Mouse (Mus musculus): ENCODE measurements around the gene Enpp6.
A peak's percentile ranks its signal among the peaks of the same experiment; 100 is the strongest.

Gene Enpp6

DNA sequence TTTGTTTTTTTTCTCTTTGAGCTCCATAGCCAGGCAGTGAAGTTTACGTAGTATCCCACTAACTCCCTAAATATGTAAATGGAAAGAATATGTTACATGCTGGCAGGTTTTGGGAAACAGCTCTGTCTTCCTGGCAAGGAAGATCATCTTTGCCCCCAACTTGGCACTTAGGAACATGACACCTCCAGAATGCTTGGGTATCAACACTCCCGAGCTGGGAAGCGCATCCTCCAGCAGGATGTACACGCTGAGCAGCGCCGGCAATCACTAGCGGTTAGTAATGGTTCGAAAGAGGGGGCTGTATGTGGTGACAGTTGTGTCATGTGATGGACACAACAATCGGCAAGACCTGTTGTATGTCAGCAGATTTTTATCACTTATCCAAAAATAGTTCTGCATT, 80.4 kb downstream of the Enpp6 start:
- no peak for DNase-seq

DNA sequence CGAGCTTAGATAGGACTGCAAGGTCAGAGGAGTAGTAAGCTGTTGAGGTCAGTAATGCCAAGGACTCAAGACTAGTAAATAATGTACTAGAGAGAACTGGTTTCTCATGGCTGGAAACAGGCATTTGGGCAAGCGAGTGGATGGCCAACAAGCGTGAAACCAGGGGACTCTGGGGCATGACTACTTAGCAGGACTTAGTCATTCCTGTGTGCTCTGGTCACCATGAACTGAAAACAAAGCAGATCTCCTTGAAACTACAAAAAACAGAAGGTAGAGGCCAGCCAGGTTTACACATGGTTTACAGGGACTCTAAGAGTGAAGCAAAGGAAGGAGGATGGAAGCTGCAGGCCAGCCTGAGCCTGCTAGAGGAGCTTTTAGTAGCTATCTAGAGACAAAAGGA, 82.9 kb downstream of the Enpp6 start:
- DNase-seq, result no peak

DNA sequence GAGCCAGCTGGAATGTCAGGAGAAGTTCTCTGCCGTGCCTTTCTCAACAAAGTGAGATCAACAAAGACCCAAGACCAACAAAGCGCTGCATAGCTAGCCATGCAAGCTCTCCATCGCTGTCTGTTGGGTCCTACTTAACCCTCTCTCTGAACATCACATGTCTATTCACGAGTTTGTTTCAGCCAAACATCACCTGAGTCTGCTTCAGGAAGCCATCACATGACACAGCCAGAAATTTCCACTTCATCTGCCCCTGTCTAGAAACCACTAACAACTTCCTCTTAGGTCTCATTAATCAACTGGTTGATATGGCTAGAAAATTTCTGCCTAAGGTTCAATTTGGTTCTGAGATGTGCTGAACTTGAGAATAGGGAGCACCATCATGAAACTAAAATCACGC, 85.3 kb downstream of the Enpp6 start:
- no peak for DNase-seq

DNA sequence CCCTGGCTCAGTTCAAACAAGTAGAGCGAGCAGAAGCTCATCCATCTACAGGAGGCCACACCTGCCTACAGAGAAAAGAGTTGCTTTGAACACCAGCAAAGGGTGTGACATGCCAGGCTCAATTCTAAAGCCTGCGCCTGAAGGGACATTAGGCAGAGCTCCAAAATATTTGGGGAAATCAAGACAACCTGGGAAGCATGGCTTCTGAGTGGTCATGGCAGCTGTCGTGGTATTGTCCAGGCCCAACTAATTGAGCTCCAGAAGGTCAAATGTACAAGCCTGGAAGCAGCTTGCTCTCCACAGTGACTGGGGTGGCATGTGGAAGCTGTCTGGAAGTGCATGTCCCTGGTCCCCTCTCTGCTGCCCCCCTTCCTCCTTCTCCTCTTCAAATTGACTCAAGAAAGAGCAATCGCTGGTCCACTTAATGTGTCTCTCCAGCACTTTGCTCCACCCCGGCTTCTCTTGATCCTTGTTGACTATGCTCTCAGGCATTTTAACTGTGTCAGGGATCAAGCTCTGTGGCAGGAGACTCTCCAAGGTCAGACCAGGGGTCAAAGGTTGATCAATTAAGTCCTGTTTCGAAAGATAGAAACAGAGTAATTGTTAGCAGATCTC, 89.4 kb downstream of the Enpp6 start:
- no peak for DNase-seq

DNA sequence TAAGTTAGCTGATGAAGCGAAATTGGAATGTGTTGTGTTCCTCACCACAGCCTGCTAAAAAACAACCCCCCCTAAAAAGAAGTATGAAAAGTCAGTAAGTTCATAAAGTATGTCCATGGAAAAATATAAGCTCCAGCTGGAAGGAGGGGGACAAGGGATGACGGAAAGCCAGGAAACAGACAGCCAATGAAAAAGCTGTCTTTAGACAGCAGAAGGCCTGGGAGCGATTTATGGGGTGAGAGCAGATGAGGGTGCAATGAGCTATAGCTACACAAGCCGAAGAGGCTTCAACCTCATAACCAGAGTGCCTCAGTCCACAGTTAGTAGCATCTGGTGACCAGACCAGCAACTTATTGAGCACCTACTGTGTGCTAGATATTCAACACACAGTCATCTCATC, 93.3 kb downstream of the Enpp6 start:
- peak; percentile 29 to 41 for DNase-seq

DNA sequence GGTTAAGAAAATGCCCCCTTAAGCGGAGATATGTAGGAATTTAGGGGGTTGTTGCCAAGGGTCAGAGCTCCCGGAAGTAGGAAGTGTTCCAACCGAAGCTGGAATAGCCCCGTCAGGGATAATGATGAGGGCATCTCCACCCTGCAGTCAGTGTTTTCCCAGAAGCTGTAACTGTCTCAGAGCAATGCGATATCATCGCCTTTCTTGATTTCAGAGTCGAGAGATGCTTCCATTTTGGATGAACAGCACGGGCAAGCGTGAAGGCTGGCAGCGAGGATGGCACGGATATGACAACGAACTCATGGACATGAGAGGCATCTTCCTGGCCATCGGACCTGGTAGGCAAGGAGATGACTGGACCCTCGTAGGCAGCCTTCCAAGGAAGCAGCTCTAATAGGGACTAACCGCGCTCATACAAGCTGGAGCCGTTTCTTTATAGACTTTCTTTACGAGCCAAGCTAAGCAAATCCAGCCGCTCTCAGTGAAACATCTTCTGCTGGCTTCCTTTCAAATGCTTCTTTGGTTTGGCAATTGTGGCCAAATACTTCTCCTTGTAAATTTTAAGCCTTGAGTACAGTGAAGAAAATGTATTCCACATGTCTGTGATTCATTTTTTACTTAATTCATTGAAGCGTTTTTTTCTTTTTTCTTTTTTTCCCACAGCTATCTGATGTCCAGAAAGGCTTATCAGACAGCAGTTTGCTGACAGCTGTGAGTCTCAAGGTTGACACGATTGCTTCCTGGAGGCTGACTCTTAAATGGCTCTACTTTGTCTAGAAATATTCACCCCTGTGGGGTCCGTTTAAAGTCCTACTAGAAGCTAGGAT, 95.7 kb downstream of the Enpp6 start:
- DNase-seq, result peak; percentile 44 to 60

DNA sequence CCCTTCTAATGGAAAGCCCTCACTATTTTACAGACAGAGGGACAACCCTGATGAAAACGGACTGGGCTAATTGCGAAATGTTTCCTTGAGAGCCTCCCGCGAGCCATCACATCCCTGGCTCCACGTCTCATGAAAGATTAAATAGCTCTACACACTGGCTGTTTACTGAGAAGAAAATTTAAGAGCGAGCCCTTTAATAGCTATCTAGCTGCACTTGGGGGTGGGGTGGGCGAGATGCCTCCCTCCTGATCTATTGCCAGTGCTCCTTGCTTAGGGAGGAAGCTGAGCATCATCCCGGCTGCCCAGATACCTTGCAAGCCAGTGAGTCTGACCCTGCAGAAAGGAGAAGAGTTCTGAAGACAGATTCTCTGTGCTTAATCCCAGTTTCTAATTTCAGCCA, 103.3 kb downstream of the Enpp6 start:
- DNase-seq, result peak in 1 of 2 experiments; percentile 19

DNA sequence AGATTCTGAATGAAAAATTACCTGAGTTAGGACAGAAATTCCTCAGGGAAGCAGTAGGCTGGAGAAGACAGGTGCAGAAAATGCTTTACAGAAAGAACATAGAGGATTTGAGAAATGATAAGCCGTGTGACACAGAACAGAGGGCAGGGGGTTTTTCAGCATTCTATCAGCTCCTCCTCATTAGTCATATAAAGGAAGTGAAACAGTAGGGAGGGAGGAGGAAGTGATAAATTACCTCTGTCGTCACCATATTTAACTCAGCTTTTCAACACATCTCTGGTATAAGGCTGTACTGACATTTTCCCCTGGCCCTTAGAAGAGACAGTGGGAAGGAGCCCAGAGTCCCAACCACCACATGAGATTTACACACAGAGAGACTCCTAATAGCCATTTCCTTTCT, 118.9 kb downstream of the Enpp6 start:
- no peak for DNase-seq

DNA sequence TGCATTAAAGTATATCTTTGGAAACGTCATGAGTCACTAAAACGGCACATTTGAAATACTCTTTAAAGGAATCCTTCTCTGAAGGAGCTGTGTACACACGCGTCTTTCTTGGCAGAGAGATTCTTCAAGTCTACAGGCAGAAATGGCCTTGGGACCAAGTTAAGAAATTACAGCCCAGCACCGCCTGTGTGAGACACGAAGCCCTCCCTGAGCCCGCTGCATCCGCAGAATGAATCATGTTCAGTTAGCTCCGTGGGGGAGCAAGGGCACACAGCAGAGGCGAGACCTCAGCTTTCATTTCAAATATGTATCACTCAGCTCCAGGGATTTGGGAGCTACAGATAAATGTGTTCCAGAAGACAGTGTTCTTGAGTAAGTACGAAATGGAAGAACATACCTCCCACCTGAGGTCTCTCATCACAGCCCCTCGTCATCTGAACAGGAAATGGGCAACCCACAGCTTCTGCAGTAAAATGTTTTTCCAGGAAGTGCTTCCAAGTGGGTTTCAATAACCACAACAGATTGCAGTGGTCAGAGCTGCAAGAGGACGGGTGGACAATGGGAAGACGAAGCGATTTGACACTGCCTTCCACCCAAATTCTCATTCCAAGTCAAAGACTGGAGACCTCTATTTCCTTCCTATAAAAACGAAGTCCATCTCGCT, 127.6 kb downstream of the Enpp6 start:
- peak; percentile 14 to 41 for DNase-seq

DNA sequence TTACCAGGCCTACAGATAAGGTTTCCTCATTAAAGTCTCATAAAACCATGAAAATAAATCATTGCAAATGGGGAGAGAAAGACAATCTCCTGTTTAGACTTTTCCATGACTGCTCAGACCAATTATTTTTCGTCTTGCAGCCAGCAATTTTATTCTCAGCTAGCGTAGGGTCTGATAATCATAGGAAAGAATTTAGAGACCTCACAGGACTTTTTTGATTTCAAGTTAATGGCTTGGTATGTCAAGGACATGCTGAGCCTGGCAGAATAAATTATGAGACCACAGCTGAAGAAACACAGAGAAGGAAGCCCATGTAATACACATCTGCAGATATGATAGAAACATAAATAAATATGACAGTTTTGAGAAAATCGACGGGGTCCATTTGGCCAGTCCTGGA, 130.6 kb downstream of the Enpp6 start:
- DNase-seq, result no peak

DNA sequence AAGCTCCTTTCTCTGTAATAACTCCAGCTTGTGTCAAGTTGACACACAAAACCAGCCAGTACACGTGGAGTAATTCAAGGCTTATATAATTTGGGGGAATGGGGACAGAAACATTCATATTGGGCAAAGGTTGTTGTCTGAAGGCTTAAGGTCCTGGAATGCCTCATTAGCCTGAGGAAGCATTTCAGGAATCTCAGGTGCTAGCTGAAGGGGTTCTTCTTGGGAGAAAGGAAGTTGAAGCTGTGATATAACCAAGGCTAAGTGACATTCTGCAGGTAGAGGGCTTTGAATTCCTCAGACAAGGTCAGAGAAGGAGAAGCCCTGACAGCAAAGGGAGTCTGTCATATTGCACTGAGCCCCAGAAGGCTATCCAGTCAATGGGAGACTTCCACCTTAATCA, 133.2 kb downstream of the Enpp6 start:
- no peak for DNase-seq

DNA sequence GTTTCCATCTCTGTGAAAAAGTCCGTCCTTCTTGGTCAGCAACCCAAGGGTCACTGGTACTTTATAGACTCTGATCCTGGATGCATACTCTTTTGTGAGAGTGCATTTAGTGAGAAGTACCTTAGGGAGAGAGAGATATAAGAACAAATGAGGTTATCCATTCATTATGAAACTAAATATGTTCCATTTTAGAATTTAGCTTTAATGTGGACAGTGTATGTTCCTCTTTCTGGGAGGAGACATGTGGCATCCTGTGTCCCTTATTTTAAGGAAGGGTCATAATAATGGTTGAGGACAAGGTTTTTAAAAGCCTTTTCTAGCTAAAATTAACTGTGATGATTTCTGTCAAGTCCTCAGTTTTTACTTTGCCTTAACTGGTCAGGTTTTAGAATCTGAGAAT, 142.2 kb downstream of the Enpp6 start:
- no peak for DNase-seq

DNA sequence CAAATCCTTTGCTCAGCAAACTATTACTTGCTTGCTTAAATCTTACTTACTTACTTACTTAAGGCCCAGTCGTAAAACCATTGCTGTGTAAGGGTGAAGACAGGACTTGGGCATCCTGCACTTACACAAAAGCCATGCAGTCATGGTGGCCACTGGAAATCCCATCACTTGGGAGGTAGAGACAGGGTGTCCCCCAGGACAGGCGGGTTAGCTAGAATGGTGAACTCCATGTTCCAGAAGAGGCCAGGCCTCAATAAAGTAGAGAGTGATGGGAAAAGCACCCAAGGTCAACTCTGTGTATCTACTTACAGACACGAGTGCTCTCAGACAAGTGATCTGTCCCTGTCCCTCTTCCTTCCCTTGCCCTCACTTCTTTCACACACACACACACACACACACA, 146.7 kb downstream of the Enpp6 start:
- DNase-seq, result no peak

DNA sequence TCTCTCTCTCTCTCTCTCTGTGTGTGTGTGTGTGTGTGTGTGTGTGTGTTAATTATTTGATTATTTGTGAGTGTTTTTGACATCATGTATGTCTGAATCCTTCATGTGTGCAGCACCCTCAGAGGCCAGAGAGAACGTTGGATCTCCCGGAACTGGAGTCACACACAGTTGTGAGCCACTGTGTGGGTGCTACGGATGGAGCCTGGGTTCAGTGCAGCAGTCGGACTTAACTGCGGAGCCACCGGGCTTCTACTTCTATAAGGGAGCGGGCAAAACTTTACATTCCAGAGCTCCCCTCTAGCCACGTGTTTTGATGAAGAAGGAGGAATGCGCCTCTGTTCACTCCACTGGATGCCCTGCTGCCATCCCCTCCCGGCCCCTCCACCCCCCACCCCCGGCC, 148.0 kb downstream of the Enpp6 start:
- DNase-seq, result peak; percentile 12 to 26

DNA sequence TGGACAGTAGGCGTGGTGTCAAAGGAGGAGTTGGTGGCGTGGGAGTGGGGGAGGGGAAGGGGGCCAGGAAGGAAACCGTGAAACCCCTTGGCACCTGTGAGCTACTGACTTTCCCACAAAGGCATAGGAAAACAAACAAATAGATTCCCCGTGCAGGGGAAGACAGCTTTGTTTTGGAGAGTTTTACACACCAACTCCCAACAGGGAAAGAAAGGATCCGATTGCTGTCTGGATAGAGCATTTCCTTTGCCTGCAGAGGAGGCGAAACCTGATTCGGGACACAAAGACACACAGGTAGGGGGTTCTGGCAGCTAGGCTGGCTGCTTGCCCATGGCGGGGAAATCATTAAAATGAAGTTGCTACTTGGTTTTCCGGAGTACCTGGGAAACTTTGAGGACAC, 148.9 kb downstream of the Enpp6 start:
- DNase-seq, result peak; percentile 48 to 60

DNA sequence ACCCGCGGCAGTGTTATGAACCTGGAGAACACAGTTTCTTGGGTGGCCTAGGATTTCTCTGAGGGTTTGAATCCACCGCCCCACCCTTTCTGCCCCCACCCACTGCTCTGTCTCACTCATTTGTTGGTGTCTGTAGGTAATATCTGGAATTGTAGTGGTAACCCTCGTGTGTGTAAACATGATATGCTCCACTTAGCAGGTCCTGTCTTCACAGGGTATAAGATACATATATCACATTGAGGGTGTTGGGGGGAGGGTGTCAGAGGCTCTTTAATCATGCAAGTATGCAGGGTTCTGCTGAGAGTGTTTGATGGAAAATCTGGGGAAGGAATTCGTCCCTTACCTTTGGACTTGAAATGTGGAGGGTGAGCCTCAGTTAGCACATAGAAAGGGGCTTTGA, 149.4 kb downstream of the Enpp6 start:
- no peak for DNase-seq

DNA sequence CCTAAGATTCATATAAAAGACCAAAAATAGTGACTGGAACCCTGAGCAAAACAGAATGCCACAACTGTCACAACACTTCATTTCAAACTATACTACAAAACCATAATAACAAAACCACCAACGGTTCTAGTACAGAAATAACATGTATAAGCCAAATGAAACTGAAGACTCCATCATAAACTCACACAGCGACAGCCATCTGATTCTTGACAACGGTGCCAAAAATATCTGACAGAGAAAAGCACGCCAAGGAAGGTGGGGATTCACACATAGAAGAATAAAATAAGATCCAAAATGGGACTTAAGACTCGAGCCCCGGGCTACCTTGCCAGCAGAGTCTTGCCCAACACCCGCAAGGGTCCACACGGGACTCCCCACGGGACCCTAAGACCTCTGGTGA, 158.6 kb downstream of the Enpp6 start:
- DNase-seq, result no peak

Measured in kidney, postnatal 4 days (tissue).